Mouse (Mus musculus) ES-Bruce4 (cell line): ENCODE results near the gene Cbfa2t2. TPM values are rescaled to one million over a fixed set of nuclear protein-coding genes. Genes with fewer than 3 reads are reported as not detected.

Experiments used
- H3K27ac ChIP-seq: 2 replicates; pipeline ENCODE4 v1.5.1; 2012; ENCODE audit warnings: low read length, inconsistent platforms; ENCODE audit not compliant: insufficient read depth
- H3K27me3 ChIP-seq: 2 replicates; pipeline ENCODE4 v1.6.1; 2012; ENCODE audit warnings: mild to moderate bottlenecking, low read length, inconsistent platforms; ENCODE audit not compliant: control insufficient read depth, poor library complexity, insufficient read depth, severe bottlenecking
- H3K36me3 ChIP-seq: 2 replicates; pipeline ENCODE4 v1.6.1; 2012; ENCODE audit warnings: inconsistent platforms, mild to moderate bottlenecking, low read length, moderate library complexity; ENCODE audit not compliant: control insufficient read depth, poor library complexity, insufficient read depth, severe bottlenecking
- H3K4me1 ChIP-seq: one replicate; pipeline ENCODE4 v1.8.1; 2011; ENCODE audit warnings: low read length; ENCODE audit not compliant: control insufficient read depth, insufficient read depth
- H3K4me3 ChIP-seq: 2 replicates; pipeline ENCODE4 v1.5.1; 2011; ENCODE audit warnings: low read depth, mild to moderate bottlenecking, low read length
- H3K9ac ChIP-seq: 2 replicates; pipeline ENCODE4 v1.6.1; 2012; ENCODE audit warnings: low read depth, mild to moderate bottlenecking, inconsistent platforms; ENCODE audit not compliant: poor library complexity, severe bottlenecking
- H3K9me3 ChIP-seq: replicated peaks from 2 replicates; pipeline ENCODE4 v1.6.1; 2012; ENCODE audit warnings: mild to moderate bottlenecking, low read length, inconsistent platforms; ENCODE audit not compliant: control insufficient read depth, poor library complexity, insufficient read depth, severe bottlenecking
- CTCF ChIP-seq: IDR thresholded peaks from one replicate; pipeline ENCODE4 v1.8.1; 2011; ENCODE audit warnings: low read depth, low read length
- EP300 ChIP-seq: IDR thresholded peaks from 2 replicates; pipeline ENCODE4 v1.6.1; 2011; ENCODE audit warnings: low read depth, low read length; ENCODE audit not compliant: insufficient read depth
- POLR2A ChIP-seq: IDR thresholded peaks from one replicate; pipeline ENCODE4 v1.8.1; 2011; ENCODE audit warnings: low read length; ENCODE audit not compliant: insufficient read depth
- polyA plus RNA-seq: library from polyadenylated mRNA; stranded (reverse); fragments of >200 nt; gene quantifications from 2 replicates; pipeline ENCODE4 v1.2.4, GENCODE M21; 2011; ENCODE audit warnings: low read depth; ENCODE audit not compliant: missing spikeins, insufficient read depth, insufficient read length

The Cbfa2t2 gene
- 79.9 and 89.5 TPM in 2 replicates for polyA plus RNA-seq

GRCm38 (mm10) chr2:154436458-154437190 lies at the start of gene Cbfa2t2:
TSS of gene Cbfa2t2 (plus strand) at chr2:154436481.
- TF ChIP-seq POLR2A = no peak
- no peak for TF ChIP-seq CTCF
- peaks cover 6% of the 10 kb centered on the region for H3K4me1 ChIP-seq
- no peaks in the 10 kb centered on the region for H3K27me3 ChIP-seq
- peak within 1 kb of the TSS; percentile 74 for H3K27ac ChIP-seq
- H3K9ac ChIP-seq = peak within 1 kb of the TSS; percentile 98
- H3K9me3 ChIP-seq = no peaks in the 10 kb centered on the region
- peaks cover 12% of the 10 kb centered on the region; the same call in 1 of the 2 replicates for H3K36me3 ChIP-seq
- H3K4me3 ChIP-seq = peak within 1 kb of the TSS; percentile 94

GRCm38 (mm10) chr2:154390180-154390964 lies 45.9 kb upstream of the Cbfa2t2 start:
- Histone ChIP-seq H3K4me3 (no peak overlapping the region), H3K27me3 (no peaks in the 10 kb centered on the region), H3K9ac (no peak overlapping the region), H3K4me1 (no peaks in the 10 kb centered on the region), H3K27ac (no peak overlapping the region), H3K9me3 (no peaks in the 10 kb centered on the region), H3K36me3 (no peaks in the 10 kb centered on the region)
- TF ChIP-seq CTCF (no peak), POLR2A (no peak), EP300 (no peak)

- no peaks in the 10 kb centered on the region for H3K27me3 ChIP-seq
- no peak for TF ChIP-seq CTCF
- TF ChIP-seq EP300 = no peak
- TF ChIP-seq POLR2A = no peak
- no peaks in the 10 kb centered on the region for H3K36me3 ChIP-seq
- H3K9me3 ChIP-seq = no peaks in the 10 kb centered on the region
- H3K9ac ChIP-seq = no peak overlapping the region
- H3K4me1 ChIP-seq = no peaks in the 10 kb centered on the region
- H3K4me3 ChIP-seq = no peak overlapping the region
- H3K27ac ChIP-seq = no peak overlapping the region
These were observed 41.7 kb upstream of the Cbfa2t2 start for GRCm38 (mm10) chr2:154394602-154395001.

GRCm38 (mm10) chr2:154396529-154396928 lies 39.8 kb upstream of the Cbfa2t2 start:
- Histone ChIP-seq H3K27ac (no peak overlapping the region), H3K36me3 (no peaks in the 10 kb centered on the region; the same call in 1 of the 2 replicates), H3K9ac (no peak overlapping the region), H3K9me3 (no peaks in the 10 kb centered on the region), H3K4me1 (no peaks in the 10 kb centered on the region), H3K27me3 (no peaks in the 10 kb centered on the region), H3K4me3 (no peak overlapping the region)
- TF ChIP-seq EP300 (no peak), POLR2A (no peak), CTCF (no peak)

GRCm38 (mm10) chr2:154398267-154398666 lies 38.0 kb upstream of the Cbfa2t2 start:
- no peaks in the 10 kb centered on the region; the same call in 1 of the 2 replicates for H3K36me3 ChIP-seq
- H3K9ac ChIP-seq = no peak overlapping the region
- H3K27ac ChIP-seq = no peak overlapping the region
- H3K27me3 ChIP-seq = no peaks in the 10 kb centered on the region
- TF ChIP-seq EP300 = no peak
- no peak for TF ChIP-seq CTCF
- TF ChIP-seq POLR2A = no peak
- H3K9me3 ChIP-seq = no peaks in the 10 kb centered on the region
- no peaks in the 10 kb centered on the region for H3K4me1 ChIP-seq
- H3K4me3 ChIP-seq = no peak overlapping the region
